Mouse (Mus musculus) mammary gland, adult 2 months (tissue): ENCODE results near the gene Ip6k3. TPM values are rescaled to one million over a fixed set of nuclear protein-coding genes. Genes with fewer than 3 reads are reported as not detected.

Experiments used
- polyA plus RNA-seq: library from polyadenylated mRNA; depleted of rRNA; stranded (reverse); fragments of >200 nt; gene quantifications from 2 replicates; pipeline ENCODE4 v1.2.3, GENCODE M21; 2012; ENCODE audit warnings: low replicate concordance; rRNA removed

Gene Ip6k3
- 1.2 and 5.4 TPM in 2 replicates for polyA plus RNA-seq

GRCm38 (mm10) chr17:27167545-27167944 lies at the start of gene Ip6k3:
Ip6k3 (minus strand) TSS chr17:27167795.

GRCm38 (mm10) chr17:27204075-27204909 lies 36.7 kb upstream of the Ip6k3 start, which contains the start of gene Lemd2:
Lemd2 (minus strand) TSS chr17:27204469.

GRCm38 (mm10) chr17:27133551-27134141 lies 33.9 kb downstream of the Ip6k3 start, which contains the start of gene Uqcc2:
Uqcc2 (minus strand) TSS chr17:27133916.

Other genes starting within 250 kb of the Ip6k3 start
- gene Phf1, start 234.7 kb downstream of the Ip6k3 start, polyA plus RNA-seq = 67.9 and 147 TPM in 2 replicates
- gene Cuta, start 228.2 kb downstream of the Ip6k3 start, polyA plus RNA-seq = 162 and 300 TPM in 2 replicates
- gene Syngap1, start 226.5 kb downstream of the Ip6k3 start, polyA plus RNA-seq = 24.7 and 34.3 TPM in 2 replicates
- gene Zbtb9, start 194.6 kb downstream of the Ip6k3 start, polyA plus RNA-seq = 11.9 and 20.7 TPM in 2 replicates
- 59.1 and 66.6 TPM in 2 replicates for gene Bak1, start 138.8 kb downstream of the Ip6k3 start, polyA plus RNA-seq
- gene Itpr3, start 110.5 kb downstream of the Ip6k3 start, polyA plus RNA-seq = 14.7 and 32.4 TPM in 2 replicates
- 119 and 149 TPM in 2 replicates for gene Uqcc2, start 33.9 kb downstream of the Ip6k3 start, polyA plus RNA-seq
- gene Lemd2, start 36.7 kb upstream of the Ip6k3 start, polyA plus RNA-seq = 82.5 and 140 TPM in 2 replicates